Mouse (Mus musculus) CH12.LX (cell line): Measurements from ENCODE around the gene Myo15. TPM values are rescaled to one million over a fixed set of nuclear protein-coding genes. Genes with fewer than 3 reads are reported as not detected.
"Not testable (repeated sequence)": the region's sequence is repeated elsewhere in the genome, so short reads cannot be mapped to it uniquely, and the experiment has no call there.

Source experiments
- DNase-seq: peaks from one replicate; pipeline ENCODE4 v3.0.0-alpha.2; 2013; ENCODE audit errors: extremely low read depth
- H3K27ac ChIP-seq: 2 replicates; pipeline ENCODE4 v1.5.1; 2012; ENCODE audit warnings: low read depth, mild to moderate bottlenecking, control low read depth, moderate library complexity; ENCODE audit not compliant: insufficient read depth
- H3K27me3 ChIP-seq: replicated peaks from 2 replicates; pipeline ENCODE3; 2012; ENCODE audit warnings: inconsistent platforms
- H3K36me3 ChIP-seq, 2 experiments: replicated peaks in 1 of 2; 2 replicates each; pipeline versions ENCODE3 to v1.6.1; 2012; ENCODE audit warnings: inconsistent platforms in 1 of 2, low read length in 1 of 2, mild to moderate bottlenecking in 1 of 2, mixed read lengths in 1 of 2, moderate library complexity in 1 of 2; ENCODE audit not compliant: control insufficient read depth in 1 of 2, insufficient read depth in 1 of 2
- H3K4me1 ChIP-seq, 2 experiments: 2 replicates each; pipeline ENCODE4 v1.6.1; 2012; ENCODE audit warnings: inconsistent platforms in 1 of 2, moderate library complexity in 1 of 2; ENCODE audit not compliant: insufficient read depth in 2 of 2, control insufficient read depth in 1 of 2
- H3K4me2 ChIP-seq: 2 replicates; pipeline ENCODE4 v1.6.1; 2012; ENCODE audit warnings: low read depth, mild to moderate bottlenecking, control low read depth; ENCODE audit not compliant: poor library complexity, insufficient read depth, severe bottlenecking
- H3K4me3 ChIP-seq, 3 experiments: fragments of 150-350 bp in 1 of 3; sonication (generic) in 1 of 3; replicated peaks in 1 of 3; 2 replicates each; pipeline versions ENCODE3 to v1.5.1; 2011 to 2012; ENCODE audit warnings: low read depth in 2 of 3, low read length in 2 of 3, mild to moderate bottlenecking in 2 of 3, moderate library complexity in 2 of 3, control low read depth in 1 of 3, improper control_type of control experiment in 1 of 3, inconsistent platforms in 1 of 3, mixed read lengths in 1 of 3; ENCODE audit not compliant: poor library complexity in 1 of 3
- H3K79me2 ChIP-seq: replicated peaks from 2 replicates; pipeline ENCODE4 v1.6.1; 2012; ENCODE audit warnings: mild to moderate bottlenecking, moderate library complexity; ENCODE audit not compliant: control insufficient read depth, poor library complexity, insufficient read depth, severe bottlenecking; ENCODE audit errors: extremely low read depth
- H3K9ac ChIP-seq: 2 replicates; pipeline ENCODE4 v1.6.1; 2012; ENCODE audit warnings: low read depth, mild to moderate bottlenecking, control low read depth, moderate library complexity; ENCODE audit not compliant: insufficient read depth
- H3K9me3 ChIP-seq: replicated peaks from 2 replicates; pipeline ENCODE3; 2012; ENCODE audit warnings: low read length, inconsistent platforms, mixed read lengths
- BHLHE40 ChIP-seq: IDR thresholded peaks from 2 replicates; pipeline ENCODE4 v1.6.1; 2011; ENCODE audit warnings: mild to moderate bottlenecking, low read depth, low read length, improper control_type of control experiment
- CHD2 ChIP-seq: IDR thresholded peaks from 2 replicates; pipeline ENCODE4 v1.6.1; 2011; ENCODE audit warnings: low read length, improper control_type of control experiment
- EP300 ChIP-seq: IDR thresholded peaks from 2 replicates; pipeline ENCODE4 v1.6.1; 2011; ENCODE audit warnings: low read length, improper control_type of control experiment
- HCFC1 ChIP-seq: IDR thresholded peaks from 2 replicates; pipeline ENCODE4 v1.6.1; 2012; ENCODE audit warnings: low read depth, mild to moderate bottlenecking, inconsistent platforms, low read length, improper control_type of control experiment
- JUND ChIP-seq: conservative IDR thresholded peaks from 2 replicates; pipeline ENCODE4 v1.6.1; 2011; ENCODE audit warnings: low read depth, low read length, improper control_type of control experiment
- MAFK ChIP-seq: IDR thresholded peaks from 2 replicates; pipeline ENCODE4 v1.6.1; 2011; ENCODE audit warnings: low read length, improper control_type of control experiment; ENCODE audit not compliant: insufficient replicate concordance
- MXI1 ChIP-seq: IDR thresholded peaks from 2 replicates; pipeline ENCODE4 v1.6.1; 2011; ENCODE audit warnings: mild to moderate bottlenecking, low read depth, low read length, improper control_type of control experiment
- MYC ChIP-seq: IDR thresholded peaks from 2 replicates; pipeline ENCODE4 v1.6.1; 2011; ENCODE audit warnings: low read depth, mild to moderate bottlenecking, improper control_type of control experiment, low read length
- PAX5 ChIP-seq: IDR thresholded peaks from 2 replicates; pipeline ENCODE4 v1.6.1; 2012; ENCODE audit warnings: low read length, inconsistent platforms, mixed read lengths
- POLR2AphosphoS2 ChIP-seq: IDR thresholded peaks from 2 replicates; pipeline ENCODE4 v1.6.1; 2011; ENCODE audit warnings: low read depth, low read length, improper control_type of control experiment
- SMC3 ChIP-seq: IDR thresholded peaks from 2 replicates; pipeline ENCODE4 v1.6.1; 2011; ENCODE audit warnings: low read depth, low read length, improper control_type of control experiment
- ZC3H11A ChIP-seq: IDR thresholded peaks from 2 replicates; pipeline ENCODE4 v1.6.1; 2012; ENCODE audit warnings: low read depth, mild to moderate bottlenecking, inconsistent platforms, low read length, improper control_type of control experiment
- ZKSCAN1 ChIP-seq: IDR thresholded peaks from 2 replicates; pipeline ENCODE4 v1.6.1; 2012; ENCODE audit warnings: low read depth, inconsistent platforms, low read length, improper control_type of control experiment, borderline replicate concordance
- ZMIZ1 ChIP-seq: IDR thresholded peaks from 2 replicates; pipeline ENCODE4 v1.6.1; 2012; ENCODE audit warnings: low read depth, mild to moderate bottlenecking, inconsistent platforms, low read length, improper control_type of control experiment
- ZNF384 ChIP-seq: IDR thresholded peaks from 2 replicates; pipeline ENCODE4 v1.6.1; 2012; ENCODE audit warnings: low read depth, low read length, improper control_type of control experiment, inconsistent platforms
- dilution Hi-C: fragments of 300-500 bp; cut with MboI; formaldehyde crosslinking; loops from 2 replicates; pipeline ENCODE4 v1.14.3; 2020; ENCODE audit warnings: low sequenced_read_pairs; ENCODE audit not compliant: extremely low pct_unique_long_range_greater_than_20kb, extremely low pct_ligation_motif_present
- in situ Hi-C: fragments of 300-500 bp; cut with MboI; formaldehyde crosslinking; loops from 3 replicates; pipeline ENCODE4 v1.14.3; 2019; ENCODE audit warnings: low sequenced_read_pairs, low pct_ligation_motif_present, low pct_unique_long_range_greater_than_20kb, mixed read lengths
- polyA plus RNA-seq: library from polyadenylated mRNA; unstranded; fragments of >175 nt; gene quantifications from 2 replicates; pipeline ENCODE4 v1.2.1, GENCODE M21; 2012; ENCODE audit warnings: low read depth; ENCODE audit not compliant: insufficient read length
- total RNA-seq, 2 experiments: library from RNA; depleted of rRNA; stranded (reverse); fragments of 300-350 nt in 1 of 2; fragments of >200 nt in 1 of 2; gene quantifications; 2 replicates each; pipeline ENCODE4 v1.2.3; 2012 to 2014

Myo15 gene
- total and polyA plus RNA-seq, 3 experiments: 0.01 to 0.13 (median 0.04) TPM

GRCm38 (mm10) chr11:60436618-60437017 lies 32.5 kb upstream of the Myo15 start:
- no peaks in the 10 kb centered on the region for H3K27me3 ChIP-seq
- no peak overlapping the region for H3K4me2 ChIP-seq
- H3K36me3 ChIP-seq: peaks cover 57 to 87% of the 10 kb centered on the region in 2 experiments
- H3K9ac ChIP-seq: no peak overlapping the region
- DNase-seq: no peak
- in situ Hi-C loops (no loop called here), dilution Hi-C loops (no loop called here)
- H3K79me2 ChIP-seq: no peaks in the 10 kb centered on the region
- no peaks in the 10 kb centered on the region for H3K4me1 ChIP-seq
- no peak for TF ChIP-seq SMC3
- no peak for TF ChIP-seq JUND
- TF ChIP-seq BHLHE40: no peak
- TF ChIP-seq CHD2: no peak
- no peak for TF ChIP-seq PAX5
- TF ChIP-seq HCFC1: no peak
- TF ChIP-seq ZC3H11A: no peak
- TF ChIP-seq ZKSCAN1: no peak
- TF ChIP-seq POLR2AphosphoS2: no peak
- TF ChIP-seq MYC: no peak
- TF ChIP-seq EP300: no peak
- no peak overlapping the region for H3K27ac ChIP-seq
- H3K4me3 ChIP-seq: no peak overlapping the region
- H3K9me3 ChIP-seq: no peaks in the 10 kb centered on the region

DNA sequence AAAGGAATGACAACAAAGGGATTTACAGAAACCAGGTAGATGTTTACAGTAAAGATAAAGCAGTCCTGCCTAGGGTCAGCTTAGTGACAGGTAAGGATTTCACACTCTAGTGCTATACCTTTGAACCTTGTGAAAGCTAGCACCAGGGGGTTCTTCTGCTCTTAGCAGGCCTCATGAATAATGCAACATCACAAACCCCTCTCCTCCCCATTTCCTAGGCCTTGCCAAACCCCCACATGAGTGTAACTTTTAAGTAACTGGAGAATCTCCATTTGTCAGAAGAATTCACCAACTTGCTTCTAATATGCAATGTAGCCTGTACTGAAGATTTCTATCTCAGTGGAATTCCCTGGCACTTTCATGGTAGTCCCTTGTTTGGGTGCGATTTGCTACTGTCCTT lies 29.5 kb upstream of the Myo15 start:
- H3K4me1 ChIP-seq, H3K79me2 ChIP-seq, H3K27me3 ChIP-seq, in situ Hi-C loops, H3K27ac ChIP-seq, dilution Hi-C loops, H3K4me3 ChIP-seq, H3K4me2 ChIP-seq, DNase-seq, H3K9ac ChIP-seq, H3K9me3 ChIP-seq: not testable (repeated sequence)
- peaks cover 61 to 90% of the 10 kb centered on the region in 2 experiments for H3K36me3 ChIP-seq

GRCm38 (mm10) chr11:60440176-60440575 lies 29.0 kb upstream of the Myo15 start:
- dilution Hi-C loops (no loop called here), in situ Hi-C loops (no loop called here)
- H3K4me1 ChIP-seq: no peaks in the 10 kb centered on the region
- H3K9me3 ChIP-seq: no peaks in the 10 kb centered on the region
- no peak overlapping the region for H3K27ac ChIP-seq
- no peak for DNase-seq
- H3K36me3 ChIP-seq: peaks cover 58 to 86% of the 10 kb centered on the region in 2 experiments
- H3K4me2 ChIP-seq: no peak overlapping the region
- no peak overlapping the region for H3K4me3 ChIP-seq
- H3K9ac ChIP-seq: no peak overlapping the region
- H3K27me3 ChIP-seq: no peaks in the 10 kb centered on the region
- H3K79me2 ChIP-seq: no peaks in the 10 kb centered on the region
- no peak for TF ChIP-seq MAFK
- TF ChIP-seq ZNF384: no peak
- TF ChIP-seq MXI1: no peak
- no peak for TF ChIP-seq ZMIZ1
- TF ChIP-seq, all 38 proteins: peak for 0
